Mouse (Mus musculus) E14TG2a.4 (cell line): ENCODE data around the gene Mpg.

ENCODE experiments used
- CTCF ChIP-seq: conservative IDR thresholded peaks from 2 replicates; pipeline ENCODE4 v1.5.1; 2014; ENCODE audit warnings: low read length
- NANOG ChIP-seq: IDR thresholded peaks from 2 replicates; pipeline ENCODE4 v1.6.1; 2014; ENCODE audit warnings: borderline replicate concordance, low read length, mixed read lengths
- POU5F1 ChIP-seq: IDR thresholded peaks from 2 replicates; pipeline ENCODE4 v1.6.1; 2014; ENCODE audit warnings: low read length, borderline replicate concordance

DNA sequence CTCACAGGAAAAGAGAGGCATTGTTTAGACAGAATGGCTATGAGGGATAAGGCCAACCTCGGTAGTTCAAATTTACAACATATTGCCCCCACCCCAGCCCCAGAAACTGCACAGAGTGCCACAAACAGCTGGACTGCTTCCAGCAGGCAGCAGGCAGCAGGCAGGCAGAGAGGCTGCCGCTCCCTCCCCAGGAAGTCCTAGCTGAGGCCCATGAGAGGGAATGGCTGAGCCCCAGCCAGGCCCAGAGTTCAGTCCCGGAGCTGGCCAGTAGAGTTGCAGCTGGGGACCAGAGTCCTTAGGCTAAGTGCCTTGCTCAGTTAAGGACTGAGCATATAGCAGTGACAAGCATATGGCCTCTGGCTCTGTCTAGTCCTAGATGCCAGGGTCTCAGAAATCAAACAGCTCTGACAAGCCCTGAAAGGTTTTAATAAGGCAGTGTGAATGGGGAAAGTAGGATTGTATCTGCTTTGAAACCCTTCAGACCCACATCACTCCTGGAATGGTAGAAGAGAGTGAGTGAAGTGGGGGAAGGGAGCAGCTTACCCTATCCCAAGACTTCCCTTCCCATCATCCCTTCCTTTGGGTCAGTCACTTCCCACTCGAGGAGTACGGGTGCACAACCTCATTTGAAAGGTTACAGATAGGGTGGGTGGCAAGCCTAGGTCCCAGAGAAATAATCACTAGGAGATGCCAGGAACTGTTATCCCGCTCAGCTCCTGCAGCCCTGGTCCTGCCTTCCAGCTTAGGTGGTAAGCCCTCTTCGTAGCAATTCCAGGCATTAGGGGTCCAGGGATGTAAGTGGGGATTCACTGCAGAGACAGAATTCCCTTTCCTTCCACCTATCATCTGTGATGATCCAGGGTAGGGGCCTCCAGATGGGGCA, 842 bp upstream of the Mpg start:
- no peak for TF ChIP-seq CTCF
- no peak for TF ChIP-seq NANOG
- no peak for TF ChIP-seq POU5F1
